Mouse (Mus musculus) heart, postnatal 14 days (tissue): ENCODE measurements around the gene Naip6. TPM values are rescaled to one million over a fixed set of nuclear protein-coding genes. Genes with fewer than 3 reads are reported as not detected.

Experiments used
- total RNA-seq, 2 experiments: library from RNA; stranded (reverse); gene quantifications; 2 replicates each; pipeline ENCODE4 v1.2.3; 2021

Gene Naip6
- total RNA-seq, 2 experiments from 2014 or later: 0.20 to 0.22 TPM

Other genes with a start within 250 kb of the Naip6 start
- 10 to 100 TPM; 29.2 to 30.3 TPM for gene Bdp1, start 213.6 kb downstream of the Naip6 start, total RNA-seq
- 1 to 10 TPM; 8.9 to 10.0 TPM for gene Serf1, start 209.7 kb downstream of the Naip6 start, total RNA-seq
- gene Smn1, start 192.8 kb downstream of the Naip6 start, total RNA-seq: 10 to 100 TPM; 16.2 to 17.3 TPM
- gene Naip2, start 115.6 kb downstream of the Naip6 start, total RNA-seq: under 1 TPM; 0.44 to 0.50 TPM
- gene Naip5, start 71.4 kb downstream of the Naip6 start, total RNA-seq: under 1 TPM; 0.32 to 0.33 TPM
- under 1 TPM; 0.07 to 0.15 TPM for gene Naip1, start 135.2 kb upstream of the Naip6 start, total RNA-seq
- 10 to 100 TPM; 21.1 to 25.1 TPM for gene Gtf2h2, start 174.9 kb upstream of the Naip6 start, total RNA-seq
- 1 to 10 TPM in 1 of 2 experiments, under 1 TPM in 1; 0.51 to 1.1 TPM for gene Ocln, start 235.0 kb upstream of the Naip6 start, total RNA-seq